Mouse (Mus musculus) right cerebral cortex, postnatal 4 days (tissue): ENCODE results near the gene Nrxn2.

ENCODE experiments used
- DNase-seq: peaks from one replicate; pipeline ENCODE4 v3.0.0-alpha.2; 2022

Nrxn2 gene

DNA sequence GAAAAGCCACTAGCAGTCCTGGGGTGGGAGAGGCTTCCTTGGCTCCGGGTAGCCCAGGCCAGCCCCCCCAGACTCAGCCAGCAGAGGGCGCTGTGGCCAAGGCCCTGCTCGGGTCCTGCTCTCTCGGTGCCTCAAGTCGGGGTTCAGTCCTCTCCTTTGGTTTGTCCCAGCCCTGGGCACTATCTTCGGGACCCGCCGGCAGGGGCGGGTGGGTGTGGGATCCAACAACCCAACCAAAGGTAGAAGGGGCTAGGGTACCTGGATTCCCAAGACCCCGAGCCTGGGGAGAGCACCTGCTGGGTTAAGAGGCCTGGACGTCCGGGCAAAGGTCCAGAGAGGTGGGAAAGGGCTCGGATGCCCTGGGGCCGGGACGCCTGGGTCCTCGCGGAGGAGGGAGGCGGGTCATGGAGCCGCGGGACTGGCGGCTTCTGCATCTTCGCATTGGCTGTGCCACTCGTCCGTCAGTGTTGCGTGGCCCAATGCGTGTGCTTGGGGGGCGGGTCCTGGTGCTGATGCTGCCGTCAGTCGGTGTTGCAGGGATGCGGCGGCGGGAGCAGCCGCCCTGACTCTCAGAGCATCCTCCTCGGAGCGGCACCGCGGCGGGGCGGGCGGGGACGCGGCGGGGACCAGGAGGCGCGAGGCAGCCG is at the start of gene Nrxn2:
Gene Nrxn2, plus strand, starts transcription at position 499 of the 647 bp plus-strand sequence.
- DNase-seq = peak; percentile 96

GRCm38 (mm10) chr19:6370175-6370574 is 48.4 kb upstream of the Nrxn2 start:
- DNase-seq = no peak

- DNase-seq = no peak
Observed at GRCm38 (mm10) chr19:6372433-6372832, 46.1 kb upstream of the Nrxn2 start.

DNA sequence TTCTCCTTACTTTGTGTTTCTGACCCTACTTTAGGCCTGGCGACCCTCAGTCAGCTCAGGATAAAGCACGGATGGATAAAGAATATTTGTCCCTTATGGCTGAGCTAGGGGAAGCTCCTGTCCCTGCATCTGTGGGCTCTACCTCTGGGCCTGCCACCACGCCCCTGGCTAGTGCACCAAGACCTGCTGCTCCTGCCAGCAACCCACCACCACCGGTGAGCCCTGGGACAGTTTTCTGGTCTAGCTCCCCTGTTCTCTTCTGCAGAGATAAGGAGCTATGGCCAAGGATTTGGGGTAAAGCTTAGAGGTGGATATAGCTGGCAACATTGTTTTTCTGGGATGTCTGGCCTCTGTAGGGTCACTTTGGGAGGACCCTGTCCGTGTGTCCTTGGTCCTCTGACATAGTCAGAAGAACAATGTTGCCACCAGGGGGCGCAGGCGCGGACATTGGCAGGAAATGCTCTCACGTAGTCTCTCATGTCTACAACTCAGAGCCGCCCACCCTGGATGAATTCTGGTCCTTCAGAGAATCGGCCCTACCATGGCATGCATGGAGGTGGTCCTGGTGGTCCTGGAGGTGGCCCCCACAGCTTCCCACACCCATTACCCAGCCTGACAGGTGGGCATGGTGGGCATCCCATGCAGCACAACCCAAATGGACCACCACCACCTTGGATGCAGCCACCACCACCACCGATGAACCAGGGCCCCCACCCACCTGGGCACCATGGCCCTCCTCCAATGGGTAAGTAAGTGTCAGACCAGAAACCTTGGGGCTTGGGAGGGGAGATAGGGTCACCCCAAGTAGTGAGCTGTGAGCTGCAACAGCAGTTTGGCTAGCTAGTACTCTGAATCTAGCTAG is 44.8 kb upstream of the Nrxn2 start:
- peak; percentile 96 for DNase-seq

DNA sequence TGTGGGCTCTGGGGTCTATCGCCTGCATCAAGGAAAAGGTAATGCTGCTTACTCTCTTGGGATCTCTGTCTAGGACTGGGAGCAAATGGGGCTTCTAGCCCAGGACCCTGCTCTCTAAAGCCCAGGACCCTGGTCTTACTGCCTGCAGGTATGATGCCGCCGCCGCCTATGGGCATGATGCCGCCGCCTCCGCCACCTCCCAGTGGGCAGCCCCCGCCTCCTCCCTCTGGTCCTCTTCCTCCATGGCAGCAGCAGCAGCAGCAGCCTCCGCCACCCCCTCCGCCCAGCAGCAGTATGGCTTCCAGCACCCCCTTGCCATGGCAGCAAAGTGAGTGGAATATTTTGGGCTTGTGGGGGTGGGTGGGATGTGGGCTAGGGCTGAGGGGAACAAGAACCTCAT is 44.0 kb upstream of the Nrxn2 start:
- no peak for DNase-seq

- DNase-seq = no peak
Observed at GRCm38 (mm10) chr19:6375423-6376254, 42.9 kb upstream of the Nrxn2 start.

DNA sequence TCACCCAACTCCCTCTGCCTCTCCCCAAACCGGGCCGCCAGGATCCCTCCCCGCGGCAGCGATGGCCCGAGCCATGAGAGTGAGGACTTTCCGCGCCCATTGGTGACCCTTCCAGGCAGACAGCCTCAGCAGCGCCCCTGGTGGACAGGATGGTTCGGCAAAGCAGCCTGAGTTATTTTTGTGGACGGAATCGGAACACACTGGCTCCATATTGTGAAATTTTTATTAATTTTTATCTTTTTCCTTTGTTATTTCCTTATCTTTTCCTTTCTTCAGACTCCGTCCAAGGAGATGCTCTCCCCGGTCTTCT is 42.3 kb upstream of the Nrxn2 start:
- peak; percentile 76 for DNase-seq

DNA sequence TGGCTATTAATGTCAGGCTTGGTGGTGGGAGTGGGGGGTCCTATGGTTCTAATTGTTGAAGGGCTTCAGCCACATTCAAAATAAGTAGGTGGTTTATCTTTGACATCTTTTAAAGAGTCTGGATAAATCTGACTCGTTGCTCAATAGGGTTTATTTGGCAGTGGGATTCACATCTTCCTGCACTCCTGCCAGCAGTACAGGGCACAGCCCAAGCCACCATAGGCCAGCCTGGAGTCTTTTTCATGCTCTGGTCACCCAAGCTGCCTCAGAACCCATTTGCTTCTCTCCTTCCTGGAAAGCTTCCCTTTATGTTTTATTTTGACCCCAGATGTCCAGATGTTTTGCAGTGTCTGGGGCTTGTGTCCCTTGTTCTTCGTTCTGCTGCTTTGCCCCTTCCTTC is 41.9 kb upstream of the Nrxn2 start:
- no peak for DNase-seq

- DNase-seq = no peak
Observed at GRCm38 (mm10) chr19:6377327-6378040, 41.0 kb upstream of the Nrxn2 start.

- DNase-seq = no peak
Observed at GRCm38 (mm10) chr19:6380411-6381166, 37.9 kb upstream of the Nrxn2 start.

- no peak for DNase-seq
Observed at GRCm38 (mm10) chr19:6381238-6381637, 37.3 kb upstream of the Nrxn2 start.

DNA sequence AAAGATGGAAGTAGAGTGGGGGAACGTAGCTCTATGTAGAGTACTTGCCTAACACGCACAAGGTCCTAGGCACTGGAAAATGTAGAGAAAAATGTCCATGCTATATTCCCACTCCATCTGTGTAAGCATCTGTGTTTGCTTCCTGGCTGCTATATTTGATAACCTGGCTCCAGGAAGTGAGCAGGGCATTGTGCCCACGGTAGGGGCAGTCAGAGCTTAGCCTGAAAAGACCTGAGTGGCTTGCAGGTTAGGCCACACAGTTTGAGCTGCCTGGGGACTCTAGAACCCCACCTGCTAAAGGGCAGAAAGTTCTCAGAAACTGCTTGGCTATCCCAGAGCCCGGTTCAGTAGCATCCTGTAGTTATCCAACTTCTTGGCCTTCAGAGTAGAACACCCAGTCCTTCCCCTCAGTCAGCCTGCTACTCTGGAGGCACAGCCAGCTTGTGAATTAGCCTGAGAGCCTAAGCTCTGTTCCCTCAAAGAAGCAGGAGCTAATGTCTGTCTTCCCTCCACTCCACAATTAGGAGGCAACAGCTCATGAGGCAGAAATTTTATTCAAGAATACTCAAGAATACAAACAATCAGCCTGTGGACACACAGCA is 36.1 kb upstream of the Nrxn2 start:
- no peak for DNase-seq

DNA sequence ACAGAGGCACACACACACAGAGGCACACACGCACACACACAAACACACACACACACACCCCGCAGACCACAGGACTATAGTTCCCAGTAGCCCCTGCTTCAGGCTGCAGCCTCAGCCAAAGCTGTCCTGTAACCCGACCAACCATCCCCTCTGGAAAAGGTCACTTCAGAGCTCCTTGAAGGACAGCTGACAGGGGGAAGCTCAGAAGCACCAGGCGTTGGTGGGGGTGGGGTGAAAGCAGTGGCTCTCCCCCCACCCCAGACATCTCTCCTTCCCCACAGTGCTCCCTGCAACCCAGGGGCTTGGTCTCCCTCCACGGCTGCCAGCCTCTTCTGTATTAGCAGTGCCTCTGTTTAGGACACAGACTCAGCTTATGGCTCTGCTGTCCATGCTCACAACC is 35.1 kb upstream of the Nrxn2 start:
- DNase-seq = no peak

- DNase-seq = no peak
Observed at GRCm38 (mm10) chr19:6384128-6384527, 34.4 kb upstream of the Nrxn2 start, which contains the start of gene Pygm. Pygm (plus strand) TSS chr19:6384399.

- DNase-seq = no peak
Observed at GRCm38 (mm10) chr19:6384954-6385353, 33.6 kb upstream of the Nrxn2 start.

DNA sequence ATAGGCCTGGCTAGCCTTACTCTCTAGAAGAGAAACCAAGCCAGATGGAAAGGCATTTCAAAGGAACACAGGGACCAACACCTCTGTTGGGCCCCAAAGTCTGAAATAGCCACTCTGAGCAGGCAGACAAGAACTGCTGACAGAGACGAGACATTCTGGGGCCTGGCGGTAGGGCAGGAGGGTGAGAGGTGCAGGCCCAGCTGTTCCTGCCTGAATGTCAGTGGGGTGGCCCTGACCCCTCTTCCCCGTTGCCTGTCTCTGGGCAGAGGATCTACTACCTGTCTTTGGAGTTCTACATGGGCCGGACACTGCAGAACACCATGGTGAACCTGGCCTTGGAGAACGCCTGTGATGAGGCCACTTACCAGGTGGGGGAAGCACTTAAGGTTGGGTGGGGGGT is 33.1 kb upstream of the Nrxn2 start:
- DNase-seq = no peak

DNA sequence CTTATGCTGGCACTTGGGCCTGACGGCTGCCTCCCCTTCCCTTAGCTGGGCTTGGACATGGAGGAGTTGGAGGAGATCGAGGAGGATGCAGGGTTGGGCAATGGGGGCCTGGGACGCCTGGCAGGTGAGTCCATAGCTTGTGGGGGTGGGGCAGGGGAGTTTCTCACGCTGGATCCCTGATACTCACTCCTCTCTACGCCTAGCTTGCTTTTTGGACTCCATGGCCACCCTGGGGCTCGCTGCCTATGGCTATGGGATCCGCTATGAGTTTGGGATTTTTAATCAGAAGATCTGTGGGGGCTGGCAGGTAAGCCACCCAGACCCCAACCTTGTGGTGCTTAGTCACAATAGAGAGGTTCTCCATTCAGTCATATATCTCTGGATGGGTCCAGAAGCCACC is 32.7 kb upstream of the Nrxn2 start:
- no peak for DNase-seq

- DNase-seq = no peak
Observed at GRCm38 (mm10) chr19:6386234-6386633, 32.3 kb upstream of the Nrxn2 start.

DNA sequence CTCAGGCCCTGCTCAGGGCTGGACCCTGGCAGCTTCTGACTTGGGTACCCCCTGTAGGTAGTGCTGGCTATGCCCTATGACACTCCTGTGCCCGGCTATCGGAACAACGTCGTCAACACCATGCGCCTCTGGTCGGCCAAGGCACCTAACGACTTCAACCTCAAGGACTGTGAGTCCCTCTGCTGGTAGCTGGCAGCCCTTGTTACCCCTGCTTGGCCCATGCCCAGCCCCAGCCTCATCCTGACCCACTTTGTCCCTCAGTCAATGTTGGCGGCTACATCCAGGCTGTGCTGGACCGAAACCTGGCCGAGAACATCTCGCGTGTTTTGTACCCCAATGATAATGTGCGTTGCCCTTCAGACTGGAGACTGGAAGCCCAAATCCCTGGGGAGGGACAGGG is 30.5 kb upstream of the Nrxn2 start:
- peak; percentile 37 for DNase-seq

- DNase-seq = no peak
Observed at GRCm38 (mm10) chr19:6389803-6390202, 28.7 kb upstream of the Nrxn2 start.

GRCm38 (mm10) chr19:6390251-6390650 is 28.3 kb upstream of the Nrxn2 start:
- no peak for DNase-seq
